Mouse (Mus musculus) small intestine, adult 2 months (tissue): ENCODE measurements around the gene Crlf1. TPM values are rescaled to one million over a fixed set of nuclear protein-coding genes. Genes with fewer than 3 reads are reported as not detected.

ENCODE experiments used
- H3K27ac ChIP-seq: fragments of 200-500 bp; 2 replicates; pipeline ENCODE4 v1.5.1; 2012; ENCODE audit warnings: low read depth, low read length, control low read depth, inconsistent platforms; ENCODE audit not compliant: insufficient read depth
- H3K27me3 ChIP-seq: fragments of 200-500 bp; 2 replicates; pipeline ENCODE4 v1.6.1; 2012; ENCODE audit warnings: mild to moderate bottlenecking, moderate library complexity, low read length, inconsistent platforms; ENCODE audit not compliant: control insufficient read depth, insufficient read depth
- H3K36me3 ChIP-seq: fragments of 200-500 bp; 2 replicates; pipeline ENCODE4 v1.6.1; 2012; ENCODE audit warnings: mild to moderate bottlenecking, low read length, control low read depth, inconsistent platforms; ENCODE audit not compliant: control insufficient read depth, insufficient read depth
- H3K4me1 ChIP-seq: fragments of 200-500 bp; 2 replicates; pipeline ENCODE4 v1.6.1; 2012; ENCODE audit warnings: low read length, inconsistent platforms, mixed read lengths; ENCODE audit not compliant: control insufficient read depth, insufficient read depth, insufficient read length
- H3K4me3 ChIP-seq: fragments of 200-500 bp; 2 replicates; pipeline ENCODE4 v1.5.1; 2012; ENCODE audit warnings: low read depth, mild to moderate bottlenecking, control low read depth, inconsistent platforms, low read length, moderate library complexity
- CTCF ChIP-seq: fragments of 200-500 bp; IDR thresholded peaks from 2 replicates; pipeline ENCODE4 v1.5.1; 2012; ENCODE audit warnings: low read depth, mild to moderate bottlenecking, control low read depth, inconsistent platforms, low read length, moderate library complexity, mixed read lengths; ENCODE audit not compliant: insufficient replicate concordance, insufficient read length; ENCODE audit errors: extremely low read depth
- POLR2A ChIP-seq: fragments of 200-500 bp; IDR thresholded peaks from 2 replicates; pipeline ENCODE4 v1.6.1; 2012; ENCODE audit warnings: low read depth, mild to moderate bottlenecking, control low read depth, inconsistent platforms, low read length, moderate library complexity
- WGBS: fragments of 180-500 bp; shearing (Covaris S2); methylation state at CpG from one replicate; pipeline ENCODE4 v1.1.7; 2018; 5-methylcytosine and 5-hydroxymethylcytosine counted together
- polyA plus RNA-seq: library from polyadenylated mRNA; depleted of rRNA; stranded (reverse); fragments of >200 nt; gene quantifications from 2 replicates; pipeline ENCODE4 v1.2.3, GENCODE M21; 2012

Crlf1 gene
- polyA plus RNA-seq, 1 experiment, result 2.3 TPM

GRCm38 (mm10) chr8:70463306-70463705, 29.7 kb upstream of the Crlf1 start:
- peaks cover 5% of the 10 kb centered on the region; the same call in 1 of the 2 replicates for H3K4me1 ChIP-seq
- no peak overlapping the region for H3K4me3 ChIP-seq
- WGBS, result 88% methylated on average over 4 of the region's 4 CpGs
- no peaks in the 10 kb centered on the region for H3K27me3 ChIP-seq
- no peak for TF ChIP-seq CTCF
- no peak for TF ChIP-seq POLR2A
- no peak overlapping the region for H3K27ac ChIP-seq
- no peaks in the 10 kb centered on the region; the same call in 1 of the 2 replicates for H3K36me3 ChIP-seq

DNA sequence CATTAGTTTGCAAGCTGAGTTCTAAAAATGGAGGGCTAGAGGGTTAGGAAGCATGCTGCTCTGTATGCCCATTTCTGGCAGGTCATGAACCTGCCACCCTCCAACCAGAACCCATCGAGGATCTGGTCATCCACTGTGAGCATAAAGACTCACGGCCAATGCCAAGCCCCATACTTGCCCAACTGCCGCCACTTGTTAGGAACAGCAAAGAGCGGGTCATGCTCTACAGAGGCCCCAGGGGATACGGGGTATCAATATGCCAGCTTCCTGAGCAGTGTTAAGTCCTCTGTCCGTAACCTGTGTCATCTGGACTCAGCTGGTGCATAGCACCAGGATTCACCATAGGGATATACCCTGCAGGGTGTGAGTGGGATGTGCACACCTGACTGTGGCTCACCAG, 28.8 kb upstream of the Crlf1 start:
- no peak overlapping the region for H3K27ac ChIP-seq
- no peaks in the 10 kb centered on the region; the same call in 1 of the 2 replicates for H3K36me3 ChIP-seq
- H3K4me3 ChIP-seq, result no peak overlapping the region
- no peaks in the 10 kb centered on the region for H3K27me3 ChIP-seq
- TF ChIP-seq POLR2A, result no peak
- TF ChIP-seq CTCF, result no peak
- peaks cover 5% of the 10 kb centered on the region; the same call in 1 of the 2 replicates for H3K4me1 ChIP-seq
- WGBS, result 93% methylated on average over 6 of the region's 6 CpGs

GRCm38 (mm10) chr8:70465701-70466100, 27.3 kb upstream of the Crlf1 start:
- Histone ChIP-seq H3K4me1 (peaks cover 5% of the 10 kb centered on the region; the same call in 1 of the 2 replicates), H3K36me3 (no peaks in the 10 kb centered on the region; the same call in 1 of the 2 replicates), H3K4me3 (no peak overlapping the region), H3K27ac (no peak overlapping the region), H3K27me3 (no peaks in the 10 kb centered on the region)
- TF ChIP-seq POLR2A (no peak), CTCF (no peak)
- 98% methylated on average over 4 of the region's 4 CpGs for WGBS

GRCm38 (mm10) chr8:70466305-70466704, 26.7 kb upstream of the Crlf1 start:
- H3K4me1 ChIP-seq, result peaks cover 5% of the 10 kb centered on the region; the same call in 1 of the 2 replicates
- TF ChIP-seq CTCF (no peak), POLR2A (no peak)
- H3K27ac ChIP-seq, result no peak overlapping the region
- no peaks in the 10 kb centered on the region for H3K27me3 ChIP-seq
- WGBS, result 95% methylated on average over 4 of the region's 4 CpGs
- no peaks in the 10 kb centered on the region; the same call in 1 of the 2 replicates for H3K36me3 ChIP-seq
- no peak overlapping the region for H3K4me3 ChIP-seq

GRCm38 (mm10) chr8:70466771-70467170, 26.2 kb upstream of the Crlf1 start:
- Histone ChIP-seq H3K27me3 (no peaks in the 10 kb centered on the region), H3K4me1 (peaks cover 5% of the 10 kb centered on the region; the same call in 1 of the 2 replicates), H3K4me3 (no peak overlapping the region), H3K36me3 (no peaks in the 10 kb centered on the region; the same call in 1 of the 2 replicates), H3K27ac (no peak overlapping the region)
- TF ChIP-seq CTCF, result no peak
- TF ChIP-seq POLR2A, result no peak
- 60% methylated on average over 11 of the region's 11 CpGs for WGBS

DNA sequence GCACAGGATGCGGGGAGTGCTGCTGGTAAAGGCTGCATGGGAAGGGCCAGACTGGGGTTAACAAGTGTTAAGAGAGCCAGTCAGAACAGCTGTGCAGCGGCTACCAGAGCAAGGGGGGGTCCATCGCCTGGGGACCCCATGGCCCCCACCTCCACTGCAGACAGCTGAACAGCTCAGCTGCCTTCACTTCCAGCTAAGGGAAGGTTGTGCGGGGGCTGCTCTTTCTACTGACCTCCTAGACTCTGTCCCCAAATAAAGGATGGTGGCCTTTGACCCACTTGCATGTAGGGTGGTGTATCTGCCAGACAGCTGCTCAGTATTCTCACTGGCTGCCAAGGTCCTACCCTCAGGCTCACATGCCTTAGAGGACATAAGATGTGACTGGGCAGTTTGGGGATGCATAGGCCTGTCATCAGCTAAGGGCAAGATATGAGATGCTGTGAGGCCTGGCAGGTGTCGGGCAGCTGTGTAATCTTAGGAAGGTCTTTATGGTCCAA, 25.7 kb upstream of the Crlf1 start:
- Histone ChIP-seq H3K36me3 (no peaks in the 10 kb centered on the region; the same call in 1 of the 2 replicates), H3K4me1 (peaks cover 5% of the 10 kb centered on the region; the same call in 1 of the 2 replicates), H3K4me3 (no peak overlapping the region), H3K27me3 (no peaks in the 10 kb centered on the region), H3K27ac (no peak overlapping the region)
- WGBS, result 78% methylated on average over 5 of the region's 5 CpGs
- TF ChIP-seq POLR2A, result no peak
- TF ChIP-seq CTCF, result no peak

- TF ChIP-seq POLR2A, result no peak
- TF ChIP-seq CTCF, result no peak
- WGBS, result 62% methylated on average over 1 of the region's 1 CpGs
- peaks cover 5% of the 10 kb centered on the region; the same call in 1 of the 2 replicates for H3K4me1 ChIP-seq
- no peaks in the 10 kb centered on the region; the same call in 1 of the 2 replicates for H3K36me3 ChIP-seq
- H3K27ac ChIP-seq, result no peak overlapping the region
- no peaks in the 10 kb centered on the region for H3K27me3 ChIP-seq
- no peak overlapping the region for H3K4me3 ChIP-seq
Observed at GRCm38 (mm10) chr8:70467907-70468306, 25.1 kb upstream of the Crlf1 start.
